Mouse (Mus musculus) T-cell, adult 2 months (primary cell): Measurements from ENCODE around the gene Cep78.
A peak's percentile ranks its signal among the peaks of the same experiment; 100 is the strongest.

Experiments used
- DNase-seq: peaks from one replicate; pipeline ENCODE4 v3.0.0; 2022; ENCODE audit warnings: low spot score

The Cep78 gene

DNA sequence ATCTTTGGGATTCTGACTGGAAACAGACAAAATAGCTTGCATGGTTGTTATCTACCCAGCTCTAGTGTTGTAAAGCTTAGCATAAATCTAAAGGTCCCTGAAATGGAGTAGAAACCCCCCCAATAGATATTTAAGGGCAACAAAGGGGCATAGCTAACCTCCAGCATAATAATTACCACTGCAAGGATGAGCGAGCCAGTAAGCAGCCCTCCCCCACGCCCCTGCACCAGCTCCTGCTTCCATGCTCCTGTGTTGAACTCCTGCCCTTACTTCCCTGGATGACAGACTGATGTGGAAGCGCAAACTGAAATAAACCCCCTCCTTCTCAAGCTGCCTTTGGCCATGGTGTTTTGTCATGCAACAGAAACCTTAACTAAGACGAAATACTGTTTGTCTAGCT, 11.4 kb downstream of the Cep78 start:
- DNase-seq, result no peak

DNA sequence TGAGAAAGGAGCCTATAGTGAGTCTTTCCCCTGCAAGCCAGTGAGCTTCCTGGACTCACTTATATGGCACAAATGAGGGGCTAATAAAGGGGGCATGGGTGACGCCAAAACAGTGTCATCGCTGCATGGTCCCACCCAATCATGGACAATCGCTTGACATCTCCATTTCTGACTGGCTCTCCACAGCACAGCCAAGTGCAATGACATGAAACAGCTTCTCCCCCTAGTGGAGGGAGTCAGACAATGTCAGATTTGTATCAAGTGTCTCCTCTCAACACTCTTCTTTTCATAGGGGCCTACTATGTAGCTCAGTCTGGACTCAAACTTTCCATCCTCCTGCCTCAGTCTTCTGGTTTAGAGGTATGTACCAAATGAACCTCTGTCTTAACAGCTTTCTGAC, 19.7 kb downstream of the Cep78 start:
- DNase-seq, result peak; percentile 19

DNA sequence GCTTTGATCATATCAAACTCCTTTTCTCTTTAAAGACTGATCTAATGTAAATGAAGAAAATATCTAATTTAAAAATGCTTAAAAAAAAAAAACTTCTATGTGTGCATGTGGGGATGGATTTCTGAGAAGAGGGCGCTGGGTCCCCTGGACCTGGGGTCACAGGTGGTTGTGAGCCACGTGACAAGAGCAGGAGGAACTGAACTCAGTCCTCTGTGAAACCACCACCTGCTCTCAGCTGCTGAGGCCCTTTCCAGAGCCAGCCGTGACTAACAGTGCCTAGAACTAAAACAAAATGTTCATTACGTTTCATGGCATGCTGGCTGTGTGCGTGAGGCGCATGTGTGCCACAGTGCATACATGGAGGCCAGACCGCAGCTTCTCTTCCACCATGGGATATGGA, 20.3 kb downstream of the Cep78 start:
- DNase-seq, result no peak

GRCm38 (mm10) chr19:15963011-15963695, 21.6 kb downstream of the Cep78 start:
- DNase-seq, result no peak

GRCm38 (mm10) chr19:15962313-15962712, 22.5 kb downstream of the Cep78 start:
- no peak for DNase-seq

DNA sequence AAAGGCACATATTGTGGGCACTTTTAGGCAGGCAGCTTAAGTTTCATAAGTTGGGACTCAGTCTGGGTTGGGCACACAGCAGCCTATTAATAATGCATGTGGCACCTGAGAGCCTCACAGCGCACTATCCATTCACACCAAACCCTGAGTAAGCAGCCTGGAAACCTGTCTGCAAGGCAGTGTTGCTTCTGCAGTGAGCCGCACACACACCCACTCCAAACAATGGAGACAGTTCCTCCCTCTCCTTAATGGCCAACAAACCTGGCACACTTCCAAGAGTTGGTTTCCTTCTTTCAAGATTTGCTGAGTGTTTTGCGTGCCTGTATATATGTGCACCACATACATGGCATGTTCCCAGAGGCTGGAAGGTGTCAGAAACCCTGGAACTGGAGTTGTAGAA, 34.6 kb downstream of the Cep78 start:
- DNase-seq, result no peak

- DNase-seq, result no peak
Observed at GRCm38 (mm10) chr19:15948867-15949266, 35.9 kb downstream of the Cep78 start.

GRCm38 (mm10) chr19:15948426-15948825, 36.4 kb downstream of the Cep78 start:
- no peak for DNase-seq

DNA sequence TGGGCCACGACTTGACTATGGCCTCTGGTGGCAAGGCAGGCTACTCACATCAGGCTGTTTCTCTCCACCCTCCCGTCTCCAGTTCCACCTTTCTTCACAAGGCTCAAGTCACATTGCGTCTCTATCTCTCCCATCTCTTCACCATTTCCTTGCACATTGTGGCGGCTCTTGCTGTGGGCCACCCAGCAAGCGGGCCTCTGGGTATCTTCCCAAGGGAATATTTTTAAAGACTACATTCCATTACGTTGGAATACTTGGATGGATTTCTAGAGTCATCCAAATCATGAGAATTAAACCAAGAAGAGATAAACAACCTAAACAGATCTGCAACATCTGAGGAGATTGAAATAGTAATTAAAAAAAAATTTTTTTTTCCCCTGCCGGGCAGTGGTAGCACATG, 37.6 kb downstream of the Cep78 start, which contains the start of gene Psat1:
Gene Psat1, minus strand, starts transcription at position 101 of the 400 bp plus-strand sequence.
- DNase-seq, result no peak

DNA sequence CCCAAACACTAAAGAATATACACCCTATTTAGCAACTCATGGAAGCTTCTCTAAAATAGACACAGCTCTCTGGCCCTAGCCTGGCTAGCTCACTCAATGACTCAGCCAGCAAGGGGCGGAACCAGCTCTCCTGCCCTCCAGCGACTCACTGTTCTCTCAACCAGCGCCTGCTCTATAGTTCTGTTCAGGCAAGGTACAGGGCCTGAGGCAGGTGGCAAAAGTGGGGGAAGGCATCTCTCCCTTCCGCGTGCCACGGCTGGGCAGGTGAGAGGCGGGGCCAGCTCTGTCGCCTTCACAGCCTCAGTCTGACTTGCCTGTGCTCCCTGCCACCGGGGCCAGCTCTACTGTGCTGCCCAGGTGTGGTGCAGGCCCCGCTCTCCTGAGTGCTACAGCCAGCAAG, 38.1 kb downstream of the Cep78 start:
- no peak for DNase-seq

- no peak for DNase-seq
Observed at GRCm38 (mm10) chr19:15943117-15943423, 41.7 kb downstream of the Cep78 start.

GRCm38 (mm10) chr19:15942421-15943116, 42.2 kb downstream of the Cep78 start:
- no peak for DNase-seq

DNA sequence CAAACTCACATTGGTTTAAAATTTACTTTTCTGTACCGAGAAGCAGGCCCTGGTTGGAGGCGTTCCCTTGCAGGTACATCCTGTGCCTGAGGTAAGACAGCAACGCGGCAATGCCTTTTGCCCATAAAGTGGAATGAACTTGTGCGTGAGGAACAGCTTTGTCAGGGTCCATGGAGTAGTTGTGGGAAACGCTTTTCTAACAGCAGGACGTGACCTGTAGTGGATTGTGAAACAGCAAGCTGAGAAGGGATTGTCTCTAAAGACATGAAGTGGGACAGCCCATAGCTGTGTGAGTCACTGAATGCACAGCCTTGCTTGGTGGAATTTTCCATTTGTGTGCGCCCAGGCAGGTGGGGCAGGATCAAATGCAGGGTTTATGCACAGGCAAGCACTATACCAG, 43.4 kb downstream of the Cep78 start:
- DNase-seq, result no peak

- no peak for DNase-seq
Observed at GRCm38 (mm10) chr19:15925719-15926045, 59.1 kb downstream of the Cep78 start.

DNA sequence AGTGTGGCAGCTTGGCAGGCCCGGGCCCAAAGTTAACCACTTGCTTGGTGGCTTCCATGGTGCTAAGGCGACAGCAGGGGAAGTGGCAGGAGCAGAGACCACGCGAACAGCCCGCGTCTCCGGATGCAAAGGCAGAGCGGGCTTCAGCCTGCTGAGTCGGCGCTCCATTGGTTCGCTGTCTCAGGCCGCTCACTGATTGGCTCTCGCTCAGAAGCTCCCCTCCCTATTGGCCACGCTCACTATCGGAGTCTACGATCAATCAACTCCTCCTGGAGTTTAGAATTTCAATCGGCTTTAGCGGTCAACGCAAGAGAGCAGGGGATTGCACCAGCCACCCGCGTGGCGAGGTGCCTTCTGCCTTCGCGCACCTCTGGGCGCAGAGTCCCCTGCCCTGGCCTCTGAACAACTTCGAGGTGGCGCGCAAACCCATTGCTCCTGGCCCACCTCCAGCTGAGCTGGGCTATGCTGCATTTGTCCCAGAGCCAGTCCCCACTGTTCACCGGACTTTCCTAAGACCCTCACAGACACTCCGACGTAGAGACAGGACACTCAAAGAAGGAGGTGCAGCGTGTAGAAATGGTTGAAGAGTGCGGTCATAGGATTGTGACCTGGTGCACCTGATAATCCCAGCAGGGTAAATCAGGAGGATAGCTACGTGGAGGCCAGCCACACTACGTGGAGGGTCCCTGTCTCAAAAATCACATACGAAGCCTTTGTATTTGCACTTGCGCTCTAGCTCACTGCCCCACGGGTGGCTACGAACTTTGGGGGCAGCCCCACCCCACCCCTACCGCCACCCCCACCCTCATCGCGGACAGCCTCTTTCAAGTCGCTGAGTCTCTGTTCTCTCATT, 59.7 kb downstream of the Cep78 start:
- DNase-seq, result peak; percentile 83

GRCm38 (mm10) chr19:15924181-15924865, 60.5 kb downstream of the Cep78 start:
- DNase-seq, result peak; percentile 62

DNA sequence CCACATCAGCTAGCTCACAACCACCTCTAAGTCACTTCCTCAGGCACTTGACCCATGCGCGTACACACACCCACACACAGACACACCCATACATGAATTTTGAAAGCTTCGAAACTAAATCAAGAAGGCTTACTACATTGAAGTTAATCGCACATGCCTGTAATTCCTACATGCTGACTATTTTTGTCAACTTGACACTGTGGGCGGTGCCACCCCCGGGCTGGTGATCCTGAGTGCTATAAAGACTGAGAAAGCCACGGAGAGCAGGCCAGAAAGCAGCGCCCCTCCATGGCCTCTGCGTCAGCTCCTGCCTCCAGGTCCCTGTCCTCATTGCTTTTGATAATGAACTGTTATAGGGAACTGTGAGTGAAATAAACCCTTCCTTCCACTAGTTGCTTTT, 61.4 kb downstream of the Cep78 start:
- DNase-seq, result peak; percentile 27

DNA sequence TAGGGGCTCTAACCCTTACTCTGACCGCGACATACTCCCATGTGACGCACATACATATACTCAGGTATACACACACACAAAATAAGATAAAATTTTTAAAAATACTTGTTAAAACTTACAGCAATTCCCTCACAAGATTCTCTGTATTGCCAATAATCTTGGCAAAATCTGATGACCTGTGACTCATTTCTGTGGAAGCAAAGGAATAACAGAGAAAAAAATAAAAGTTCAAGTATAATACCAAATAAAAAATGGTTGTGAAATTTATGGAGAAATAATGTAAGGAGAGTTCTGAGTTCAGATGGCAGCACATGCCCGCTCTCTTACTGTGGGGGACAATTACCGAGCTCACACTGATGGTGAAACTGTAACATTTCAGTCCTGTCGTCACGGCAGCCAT, 65.5 kb downstream of the Cep78 start:
- no peak for DNase-seq

DNA sequence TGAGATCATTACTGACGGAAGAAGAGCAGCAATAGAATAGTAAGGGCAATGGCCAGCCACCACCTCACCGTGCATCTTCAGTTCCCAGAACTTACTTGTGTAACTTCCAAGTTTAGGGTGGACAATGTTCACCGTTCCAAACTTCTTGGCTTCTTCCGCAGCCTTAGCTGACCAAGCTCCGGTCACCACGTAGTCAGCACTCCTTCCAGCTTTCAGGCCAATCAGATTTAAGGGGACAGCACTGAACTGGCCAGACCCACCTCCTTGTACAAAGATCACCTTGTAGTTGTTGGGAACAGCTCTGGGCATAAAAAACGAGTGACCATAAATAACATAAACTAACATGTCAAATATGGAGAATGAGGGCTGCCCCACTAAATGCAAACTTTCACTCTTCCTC, 66.7 kb downstream of the Cep78 start:
- no peak for DNase-seq

DNA sequence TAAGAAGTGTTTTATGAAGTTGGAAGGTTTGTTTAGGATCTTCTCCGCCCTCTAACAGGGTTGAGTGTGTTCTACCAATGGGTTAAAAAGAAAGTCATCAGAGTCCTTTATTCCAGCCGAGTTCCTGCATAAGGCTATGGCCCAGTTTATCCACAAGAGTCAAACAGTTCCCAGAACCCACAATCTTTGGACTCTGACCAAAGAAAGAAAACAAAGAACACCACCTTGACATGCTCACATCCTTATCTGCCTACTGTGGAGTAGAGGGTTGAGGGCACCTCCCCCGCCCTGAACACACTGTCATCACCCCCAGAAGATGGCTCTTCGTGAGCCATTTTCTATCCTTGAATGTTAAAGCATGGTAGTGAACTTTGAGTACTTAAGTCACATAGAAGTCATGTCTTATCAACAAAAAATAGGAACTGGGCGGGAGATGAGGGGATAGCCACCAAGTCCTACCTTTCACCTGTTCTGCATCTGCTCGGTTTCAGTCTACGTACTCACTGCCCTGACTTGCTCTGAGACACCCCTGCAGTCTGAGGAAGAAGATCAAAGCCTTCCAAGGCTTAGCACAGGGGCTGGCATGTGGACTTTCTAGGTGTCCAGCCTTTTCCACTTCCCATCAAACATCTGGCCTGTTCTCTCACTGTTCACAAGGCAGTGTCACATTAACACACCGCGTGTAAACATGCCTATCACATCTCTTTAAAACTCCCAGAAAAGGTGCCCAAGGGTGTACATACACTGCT, 71.4 kb downstream of the Cep78 start:
- DNase-seq, result no peak

- DNase-seq, result no peak
Observed at GRCm38 (mm10) chr19:15911441-15911840, 73.3 kb downstream of the Cep78 start.

- DNase-seq, result no peak
Observed at GRCm38 (mm10) chr19:15910987-15911386, 73.8 kb downstream of the Cep78 start.
